Mouse (Mus musculus) kidney, postnatal 25 days (tissue): ENCODE measurements around the gene Rab3ip.

Source experiments
- DNase-seq, 2 experiments: peaks; one replicate each; pipeline ENCODE4 v3.0.0; 2021; ENCODE audit warnings: mixed read lengths in 2 of 2

The Rab3ip gene

DNA sequence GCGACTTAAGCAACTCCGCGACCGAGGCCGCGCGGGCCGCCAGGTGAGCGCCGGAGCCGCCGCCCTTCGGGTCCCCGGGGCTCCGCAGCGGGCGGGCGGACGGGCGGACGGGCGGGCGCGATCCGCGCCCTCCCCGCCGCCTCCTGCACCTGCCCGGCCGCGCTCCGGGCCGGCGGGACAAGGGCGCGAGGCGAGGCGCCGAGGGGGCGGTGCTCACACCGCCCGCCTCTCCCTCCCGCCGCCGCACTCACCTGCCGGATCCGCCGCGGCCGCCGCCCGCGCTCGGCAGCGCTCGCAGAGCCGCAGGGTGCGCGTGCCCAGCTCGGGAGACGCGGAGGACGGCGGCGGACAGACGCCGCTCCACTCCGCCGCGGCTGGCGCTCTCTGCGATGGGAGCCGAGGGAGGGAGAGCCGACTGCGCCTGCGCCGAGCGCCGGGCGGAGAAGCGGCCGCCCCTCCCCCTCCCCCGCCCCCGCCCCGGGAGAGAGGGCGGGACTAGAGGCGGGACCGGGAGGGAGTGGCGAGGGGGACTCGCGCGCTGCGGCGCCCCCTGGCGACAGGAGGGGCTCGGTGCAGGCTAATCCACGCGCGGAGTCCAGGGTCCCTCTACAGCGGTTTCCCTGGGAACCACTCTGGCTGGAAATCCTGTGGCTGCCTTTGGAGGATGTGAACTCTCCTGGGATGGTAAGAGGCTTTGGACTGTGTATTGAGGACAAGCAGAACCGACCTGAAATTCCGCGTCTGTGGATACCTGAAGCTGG lies at the start of gene Rab3ip:
Gene Rab3ip, minus strand, starts transcription at position 761 of the 761 bp plus-strand sequence.
- DNase-seq: peak; percentile 92 to 94

DNA sequence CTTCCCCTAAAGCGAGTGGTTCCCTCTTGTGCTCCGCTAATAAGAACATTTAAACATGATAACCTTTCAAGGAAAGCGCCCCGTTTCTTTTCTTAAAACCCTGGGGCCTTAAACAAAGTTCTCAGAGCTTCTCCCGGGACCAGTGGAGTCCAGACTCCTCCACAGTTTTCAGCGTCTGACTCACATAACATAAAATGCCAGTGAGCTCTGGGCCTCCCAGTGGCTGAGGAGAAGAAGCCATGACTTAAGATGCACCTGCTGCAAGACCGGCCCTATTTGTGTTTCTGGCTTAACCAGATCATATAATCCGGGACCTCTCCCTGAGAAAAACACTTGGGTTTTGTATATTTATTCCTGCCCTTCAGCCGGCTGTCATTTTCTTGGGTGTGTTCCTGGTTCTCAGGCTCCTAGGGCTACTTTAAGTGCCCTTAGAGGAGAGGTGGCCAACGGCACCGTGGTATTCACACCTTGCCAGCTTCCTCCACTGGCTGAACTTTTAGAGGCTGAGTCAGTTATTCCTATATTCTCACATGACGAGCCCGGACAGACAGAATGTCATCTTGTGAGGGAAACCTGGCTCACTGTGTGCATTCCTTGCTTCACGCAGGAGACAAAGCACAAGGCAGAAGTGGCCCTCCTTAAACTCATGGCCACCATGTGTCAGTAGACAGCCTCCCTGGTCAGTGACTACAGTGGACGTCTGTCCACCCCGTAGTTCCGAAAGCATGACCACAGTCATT lies 48.3 kb upstream of the Rab3ip start:
- DNase-seq: no peak

DNA sequence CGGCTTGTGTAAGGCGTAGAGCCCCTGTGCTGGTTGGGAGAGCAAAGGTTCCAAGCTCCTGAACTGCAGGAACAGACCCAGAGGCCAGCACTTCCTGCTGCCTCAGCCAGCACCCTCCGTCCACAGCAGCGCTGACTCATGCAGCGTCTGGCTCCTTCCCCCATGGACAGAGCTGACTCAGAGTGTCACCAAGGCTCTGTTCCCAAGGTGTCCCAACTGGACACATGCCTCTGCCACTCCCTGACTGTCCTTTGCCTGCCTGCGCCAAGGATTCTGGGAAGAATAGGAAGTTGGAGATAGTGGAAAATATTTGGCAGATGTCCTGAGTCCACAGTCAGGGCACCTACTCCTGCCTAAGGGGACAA lies 45.6 kb upstream of the Rab3ip start:
- peak; percentile 52 to 86 for DNase-seq

DNA sequence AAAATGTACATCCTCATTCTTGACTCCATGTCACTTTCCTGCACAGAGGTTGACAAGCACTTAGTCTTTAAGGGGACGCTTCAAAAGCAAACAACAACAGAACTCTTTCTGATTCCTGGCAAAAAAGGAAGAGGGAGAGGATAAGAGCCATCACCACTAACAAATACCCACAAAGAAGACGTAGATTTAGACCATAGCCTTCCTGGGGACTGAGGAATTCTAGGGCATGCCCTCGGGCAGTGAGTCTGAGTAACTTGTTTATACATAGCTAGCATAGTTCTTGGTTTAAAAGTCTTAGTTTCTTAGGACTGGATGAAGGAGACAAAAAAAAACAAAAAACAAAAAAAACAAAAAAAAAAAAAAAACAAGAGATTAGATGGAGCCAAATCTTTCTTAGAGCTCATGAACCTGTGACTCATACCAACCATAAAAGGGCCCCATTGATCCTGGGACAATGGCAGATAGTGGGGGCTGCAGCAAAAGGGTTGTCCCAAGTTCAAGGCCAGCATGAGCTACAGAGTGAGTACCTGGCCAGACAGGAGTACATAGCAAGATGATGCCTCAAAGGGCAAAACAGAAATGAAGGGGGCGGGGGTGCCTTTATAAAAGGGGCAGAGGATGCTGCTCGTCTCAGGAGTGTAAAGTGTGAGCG lies 45.1 kb upstream of the Rab3ip start:
- no peak for DNase-seq

DNA sequence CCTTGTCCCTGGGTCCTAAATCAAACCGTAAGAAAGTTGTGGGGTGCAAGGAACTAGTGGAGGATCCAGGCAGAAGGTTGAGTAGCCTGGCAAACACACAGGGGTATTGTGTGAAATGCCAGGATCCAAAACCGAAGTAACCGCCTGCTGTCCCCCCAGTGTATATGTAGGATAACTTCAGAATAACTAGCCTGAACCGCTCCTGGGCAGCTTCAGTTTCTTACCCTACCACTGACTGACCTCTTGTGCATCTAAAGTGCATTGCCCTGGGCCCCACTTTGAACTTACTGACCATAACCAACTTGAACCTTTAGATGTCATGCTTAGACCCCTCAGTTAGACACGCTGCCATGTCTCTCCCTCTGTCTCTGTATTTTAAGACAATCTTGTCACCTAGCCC lies 44.6 kb upstream of the Rab3ip start:
- DNase-seq: no peak

DNA sequence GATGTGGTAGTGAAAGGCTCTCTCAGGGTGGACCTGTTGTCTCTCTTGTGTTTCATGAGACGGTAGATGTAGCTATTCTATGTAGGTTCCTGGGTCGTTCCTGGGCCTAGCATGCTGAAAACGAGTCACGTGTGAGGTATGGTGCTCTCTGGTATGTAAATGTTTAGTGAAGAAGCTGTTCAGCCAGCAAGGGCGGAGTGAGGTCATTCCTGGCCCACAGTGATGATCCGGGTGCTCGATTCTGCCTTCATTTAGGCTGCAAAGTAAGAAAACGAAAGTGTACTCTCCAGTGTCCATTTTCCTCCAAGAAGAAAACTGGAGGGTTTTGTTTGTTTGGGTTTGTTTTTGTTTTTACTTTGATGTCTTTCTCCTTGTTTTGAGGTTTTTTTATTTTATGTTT lies 43.4 kb upstream of the Rab3ip start:
- DNase-seq: no peak

DNA sequence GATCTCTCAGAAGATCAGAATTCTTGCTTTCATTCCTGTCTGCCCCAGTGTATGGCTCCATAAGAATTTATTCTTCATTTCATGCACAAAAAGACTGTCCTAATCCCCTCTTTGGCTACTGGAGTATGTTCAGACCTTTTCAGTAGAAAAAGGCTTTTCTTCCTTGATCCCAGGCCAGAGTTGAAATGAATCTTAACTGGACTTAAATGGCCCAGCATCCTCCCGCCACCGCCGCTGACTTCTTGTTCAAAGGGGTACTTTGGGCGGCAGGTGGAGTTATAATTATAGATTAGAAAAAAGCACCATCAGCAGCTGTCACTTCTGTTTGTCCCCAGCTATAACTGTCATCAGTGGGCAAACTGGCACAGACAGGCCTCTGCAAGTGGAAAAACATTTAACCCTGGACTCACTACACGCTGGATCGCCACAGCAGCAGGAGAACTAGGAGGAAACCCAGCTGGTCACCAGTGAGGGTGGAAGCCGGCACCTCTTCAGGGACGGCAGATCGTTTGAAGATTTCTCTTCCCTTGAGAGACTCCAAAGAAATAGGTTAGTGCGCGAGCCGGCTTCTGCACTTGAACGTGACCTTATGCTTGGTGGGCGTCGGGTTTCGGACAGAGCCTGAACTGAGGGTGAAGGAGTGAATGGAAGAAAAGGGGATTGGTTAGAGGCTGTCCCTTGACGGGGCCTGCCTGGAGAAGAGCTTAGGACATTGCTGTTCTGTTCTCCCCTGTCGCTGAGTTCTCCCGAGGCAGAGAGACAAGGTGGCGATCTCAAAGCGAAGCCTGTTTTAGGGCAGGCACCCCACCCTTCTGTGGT lies 35.9 kb upstream of the Rab3ip start, which contains the start of gene Best3:
Gene Best3, plus strand, starts transcription at position 51 of the 819 bp plus-strand sequence.
- DNase-seq: no peak

DNA sequence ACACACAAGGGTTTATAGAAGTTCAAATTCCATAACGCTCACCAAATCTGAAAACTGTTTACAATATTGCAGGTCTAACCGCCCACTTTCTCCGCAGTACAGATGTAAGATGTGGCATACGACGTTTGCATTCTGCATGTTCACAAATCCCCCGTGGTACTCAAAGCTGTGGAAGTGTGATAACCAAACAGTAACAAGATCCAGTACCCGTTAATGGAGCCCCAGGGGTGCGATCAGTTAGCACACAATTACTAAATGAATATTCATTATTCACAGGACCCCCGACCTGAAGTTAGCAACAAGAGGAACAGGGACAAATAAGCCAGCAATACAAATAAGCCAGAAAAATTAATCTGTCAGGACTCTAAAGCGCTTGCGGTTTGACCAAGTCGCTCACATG lies 34.3 kb upstream of the Rab3ip start:
- DNase-seq: no peak

DNA sequence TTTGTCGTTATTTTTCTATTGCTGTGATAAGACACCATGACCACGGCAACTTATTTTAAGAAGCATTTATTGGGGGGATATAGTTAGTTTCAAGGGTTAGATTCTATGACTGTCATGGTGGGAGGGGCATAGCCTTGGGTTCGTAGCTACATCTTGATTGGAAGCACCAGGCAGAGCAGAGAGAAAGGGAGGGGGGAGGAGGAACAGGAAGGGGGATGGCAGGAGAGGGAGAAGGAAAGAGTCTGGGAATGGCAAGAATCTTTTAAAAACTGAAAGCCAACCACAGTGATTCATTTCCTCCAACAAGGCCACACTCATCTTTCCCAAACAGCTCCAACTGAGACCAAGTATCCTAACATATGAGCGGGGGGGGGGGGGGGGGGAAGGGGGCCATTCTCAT lies 32.0 kb upstream of the Rab3ip start:
- no peak for DNase-seq

DNA sequence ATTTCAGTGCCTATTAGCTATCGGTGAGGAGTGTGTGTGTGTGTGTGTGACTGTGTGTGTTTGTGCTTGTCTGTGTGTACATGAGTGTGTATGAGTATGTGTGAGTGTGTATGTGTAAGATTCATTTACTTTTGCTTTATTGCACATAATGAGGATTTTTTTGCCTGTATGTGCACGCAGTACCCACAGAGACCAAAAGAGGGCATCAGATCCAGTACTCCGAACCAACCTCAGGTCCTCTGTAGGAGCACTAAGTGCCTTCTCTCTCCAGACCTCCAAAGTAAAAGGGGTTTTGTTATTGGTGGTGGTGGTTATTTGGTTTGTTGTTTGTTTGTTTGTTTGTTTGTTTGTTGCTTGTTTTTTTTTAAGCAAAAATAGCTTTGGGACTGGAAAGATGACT lies 30.3 kb upstream of the Rab3ip start:
- peak in 1 of 2 experiments; percentile 69 for DNase-seq

DNA sequence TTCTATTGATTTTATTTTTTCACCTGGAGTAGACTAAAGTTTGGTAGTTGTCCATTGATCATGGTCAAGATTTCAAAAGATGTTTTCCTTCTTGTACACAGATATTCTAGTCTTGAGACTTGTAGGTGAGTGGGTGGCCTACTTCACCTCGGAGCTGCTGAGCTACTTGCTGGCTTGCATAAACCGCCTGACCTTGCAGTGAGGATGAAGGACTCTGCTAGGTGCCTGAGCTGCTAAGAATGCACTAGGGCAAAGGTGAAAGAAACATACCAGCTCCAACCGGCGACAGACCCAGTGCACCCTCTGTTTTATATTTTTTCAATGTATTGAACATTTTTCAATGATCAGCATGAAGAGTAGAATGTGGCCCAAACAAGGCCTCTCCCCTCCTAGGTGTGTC lies 29.7 kb upstream of the Rab3ip start:
- DNase-seq: peak; percentile 56 to 85

DNA sequence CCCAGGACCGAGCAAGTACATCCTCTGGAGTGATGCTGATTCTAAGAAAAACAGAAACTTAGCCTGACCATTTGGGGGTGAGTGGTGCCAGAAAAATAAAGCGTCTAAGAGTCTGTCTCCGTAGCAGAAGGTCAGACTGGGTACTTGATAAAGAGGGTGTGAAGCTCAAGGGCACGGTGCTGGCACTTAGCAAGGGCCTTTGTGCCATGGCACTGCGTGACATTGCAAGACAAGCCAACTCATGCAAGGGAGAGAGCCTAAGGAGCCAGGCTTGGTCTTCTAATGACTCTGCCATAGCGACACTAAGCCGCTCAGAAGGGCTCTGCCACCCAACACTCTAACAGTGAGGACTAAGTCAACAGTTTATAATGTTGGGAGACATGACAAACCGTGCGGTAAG lies 28.3 kb upstream of the Rab3ip start:
- no peak for DNase-seq

DNA sequence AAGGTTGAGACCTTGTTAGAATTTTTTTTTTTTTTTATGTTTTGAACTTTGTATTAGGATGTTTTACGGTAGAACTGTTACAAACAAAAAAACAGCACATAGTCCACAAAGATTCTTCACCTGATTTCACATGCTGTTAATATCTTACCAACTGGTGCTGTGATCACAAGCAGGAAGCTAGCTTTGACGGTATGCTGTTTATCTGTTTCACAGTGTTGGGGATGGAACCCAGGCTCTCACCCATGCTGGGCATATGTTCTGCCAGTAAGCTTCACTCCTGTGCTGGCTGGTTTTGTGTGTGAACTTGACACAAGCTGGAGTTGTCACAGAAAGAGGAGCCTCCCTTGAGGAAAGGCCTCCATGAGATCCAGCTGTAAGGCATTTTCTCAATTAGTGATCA lies 27.3 kb upstream of the Rab3ip start:
- peak; percentile 44 to 57 for DNase-seq

DNA sequence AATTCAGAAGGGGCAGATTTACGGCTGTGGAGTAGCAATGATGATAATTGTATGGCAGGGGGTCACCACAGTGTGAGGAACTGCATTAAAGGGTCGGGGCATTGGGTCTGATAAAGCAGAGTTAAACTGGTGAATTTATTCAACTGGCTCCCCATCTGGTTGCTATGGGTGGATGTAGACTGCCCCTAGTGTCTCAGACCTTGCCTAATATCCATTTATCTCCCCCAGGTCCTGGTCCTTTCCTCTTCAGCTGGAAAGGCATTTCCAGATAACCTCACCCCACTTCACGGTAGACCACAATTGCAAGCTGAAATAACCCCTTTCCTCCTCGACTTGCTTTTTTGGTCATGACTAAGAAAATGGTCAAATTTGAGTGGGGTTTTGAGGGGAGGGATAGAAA lies 26.9 kb upstream of the Rab3ip start:
- no peak for DNase-seq

DNA sequence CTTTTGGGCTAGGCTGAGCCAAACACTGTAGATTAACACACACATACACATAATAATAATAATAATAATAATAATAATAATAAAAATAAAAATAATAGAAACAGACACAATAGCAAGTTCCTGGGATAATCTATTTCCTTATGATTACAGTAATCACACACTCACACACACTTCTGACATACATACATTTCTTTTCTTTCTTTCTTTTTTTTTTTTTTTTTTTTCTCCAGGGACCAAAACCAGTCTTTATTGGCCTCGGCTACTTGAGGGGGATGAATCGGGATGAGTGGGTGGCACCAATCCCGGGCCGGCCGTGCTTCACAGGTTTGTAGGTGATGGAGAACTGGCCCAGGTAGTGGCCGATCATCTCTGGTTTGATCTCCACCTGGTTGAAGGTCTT lies 21.9 kb upstream of the Rab3ip start, which contains the start of gene Gm10271:
Gene Gm10271, minus strand, starts transcription at position 101 of the 400 bp plus-strand sequence.
- no peak for DNase-seq

DNA sequence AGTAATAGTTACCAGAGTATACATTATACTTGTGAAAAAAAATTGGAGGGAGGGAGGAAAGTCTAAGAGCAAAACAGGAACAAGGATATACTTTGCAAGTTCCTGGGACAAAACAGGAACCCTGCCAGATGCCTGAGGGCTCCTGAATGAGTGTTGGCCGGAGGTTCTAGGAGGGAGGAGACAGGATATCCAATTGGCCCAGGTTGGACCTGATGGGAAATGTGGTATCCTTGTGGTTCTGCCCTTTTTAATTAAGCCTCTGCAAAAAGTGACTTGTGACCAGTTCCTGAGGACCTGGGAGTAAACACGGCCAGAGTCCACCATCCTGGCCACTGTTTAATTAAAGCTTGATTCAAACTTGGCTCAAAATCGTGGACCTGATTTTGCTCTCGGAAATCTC lies 18.2 kb upstream of the Rab3ip start:
- peak; percentile 85 to 90 for DNase-seq

DNA sequence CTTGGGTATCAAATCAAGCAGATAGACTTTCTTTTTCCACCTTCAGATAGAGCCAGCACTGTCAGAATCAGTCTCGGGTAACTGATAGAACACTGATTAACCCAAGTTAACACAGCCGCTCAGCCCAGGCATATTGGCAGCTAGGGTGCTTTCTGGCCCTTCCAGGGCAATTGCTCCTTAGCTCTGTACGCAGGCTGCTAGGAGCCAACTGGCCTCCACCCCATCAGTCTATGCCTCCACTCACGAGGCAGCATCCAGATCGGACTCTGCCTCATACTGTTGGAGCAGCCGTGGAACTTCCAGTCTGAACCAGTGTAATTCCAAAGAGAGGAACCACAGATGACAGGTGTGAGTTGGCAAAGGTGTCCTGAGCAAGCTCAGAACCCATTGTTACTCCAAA lies 15.5 kb upstream of the Rab3ip start:
- DNase-seq: peak; percentile 81 to 93

DNA sequence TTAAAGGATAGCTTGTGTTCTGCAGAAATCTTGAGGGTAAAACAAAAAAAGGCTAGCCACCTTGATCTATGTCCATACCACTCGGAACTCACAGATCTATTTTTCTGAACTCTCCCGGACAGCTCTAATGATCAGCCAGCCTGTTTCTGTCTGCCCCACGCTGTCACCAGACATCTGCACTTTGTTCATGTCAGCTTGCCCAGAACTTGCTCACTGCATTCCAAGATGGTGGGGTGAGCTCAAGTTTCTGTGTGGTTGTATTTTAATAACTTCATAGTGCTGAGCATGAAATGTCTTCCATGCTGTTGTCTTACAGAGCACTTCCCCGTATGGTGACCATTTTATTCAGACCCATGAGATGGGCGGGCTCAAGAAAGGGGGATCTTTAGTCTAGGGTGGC lies 14.7 kb upstream of the Rab3ip start:
- peak; percentile 40 to 63 for DNase-seq

DNA sequence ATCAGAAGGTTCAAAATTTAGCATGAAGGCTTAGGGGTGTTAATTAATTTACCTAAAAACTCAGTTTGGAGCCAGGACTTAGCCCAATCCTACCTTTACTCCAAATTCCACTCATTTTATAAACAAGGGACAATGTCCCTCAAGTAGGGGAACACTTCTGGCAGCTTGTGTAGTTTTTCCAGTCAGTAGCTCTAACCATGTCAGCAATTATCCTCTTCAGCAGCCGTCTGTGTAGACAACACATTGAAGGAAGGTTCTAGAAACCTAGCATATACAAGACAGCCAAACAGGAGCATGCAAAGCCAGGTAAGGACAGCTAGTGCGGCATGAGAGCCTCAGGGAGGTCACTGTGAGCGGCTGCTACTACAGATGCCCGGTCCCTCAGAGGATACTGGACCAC lies 14.0 kb upstream of the Rab3ip start:
- peak in 1 of 2 experiments; percentile 46 for DNase-seq

DNA sequence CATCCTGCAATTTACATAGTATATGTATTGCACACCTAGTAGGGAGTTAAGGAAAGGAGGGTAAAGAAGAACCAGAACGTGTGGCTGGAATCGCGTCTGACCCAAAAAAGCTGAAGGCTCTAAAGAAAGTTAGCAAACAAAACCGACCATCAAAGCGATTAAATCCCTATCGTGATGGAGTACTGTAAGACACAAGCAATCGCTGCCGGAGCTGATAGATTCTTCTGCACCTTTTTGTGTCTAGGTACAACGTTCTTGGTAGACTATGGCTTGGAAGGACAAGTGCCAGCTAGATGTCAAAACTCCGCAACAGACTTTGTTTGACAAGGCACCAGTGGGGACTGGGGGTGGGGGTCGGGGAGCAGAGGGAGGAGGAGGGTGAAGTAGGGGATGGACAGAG lies 13.5 kb upstream of the Rab3ip start:
- DNase-seq: peak in 1 of 2 experiments; percentile 63

DNA sequence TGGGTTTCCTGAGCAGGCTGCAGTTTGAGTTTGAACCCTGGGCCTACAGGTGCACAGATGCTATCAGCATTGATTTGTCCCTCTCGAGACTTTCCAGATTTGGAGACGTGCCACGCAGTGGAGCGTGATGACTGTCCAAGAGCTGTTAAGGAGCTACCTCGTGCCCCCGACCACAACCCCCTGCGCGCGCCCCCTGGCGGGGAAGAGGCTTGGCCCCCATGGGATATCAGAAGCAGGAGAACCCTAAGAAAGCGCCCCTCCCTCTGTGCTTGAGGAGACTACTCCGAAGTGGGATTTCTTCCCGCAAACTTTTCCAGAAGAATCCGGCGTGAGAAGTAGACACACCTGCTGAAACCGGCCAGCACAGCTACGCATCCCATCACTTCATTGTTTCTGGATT lies 12.2 kb upstream of the Rab3ip start:
- DNase-seq: peak in 1 of 2 experiments; percentile 57

DNA sequence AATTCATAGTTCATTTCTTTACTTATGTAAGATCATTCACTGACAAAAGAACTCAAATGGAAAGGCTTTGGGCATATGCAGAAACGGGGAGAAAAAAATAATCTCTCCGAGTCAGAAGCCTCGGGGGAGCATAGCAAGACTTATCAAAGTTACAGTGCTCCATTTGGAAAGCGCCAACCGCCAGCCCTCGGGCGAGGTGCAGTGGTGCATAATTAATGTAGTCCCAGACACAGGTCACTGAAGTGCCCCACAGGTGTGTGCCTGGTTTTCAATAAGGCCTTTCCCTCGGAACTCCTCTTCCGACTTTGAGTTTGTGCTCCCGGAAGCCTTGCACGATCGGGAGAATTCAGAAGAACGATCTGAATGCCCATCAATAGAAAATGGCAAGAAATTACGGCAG lies 11.6 kb upstream of the Rab3ip start:
- peak in 1 of 2 experiments; percentile 70 for DNase-seq
